ENCODE assay signal across 1 mouse cellular context in the genomic region with DNA sequence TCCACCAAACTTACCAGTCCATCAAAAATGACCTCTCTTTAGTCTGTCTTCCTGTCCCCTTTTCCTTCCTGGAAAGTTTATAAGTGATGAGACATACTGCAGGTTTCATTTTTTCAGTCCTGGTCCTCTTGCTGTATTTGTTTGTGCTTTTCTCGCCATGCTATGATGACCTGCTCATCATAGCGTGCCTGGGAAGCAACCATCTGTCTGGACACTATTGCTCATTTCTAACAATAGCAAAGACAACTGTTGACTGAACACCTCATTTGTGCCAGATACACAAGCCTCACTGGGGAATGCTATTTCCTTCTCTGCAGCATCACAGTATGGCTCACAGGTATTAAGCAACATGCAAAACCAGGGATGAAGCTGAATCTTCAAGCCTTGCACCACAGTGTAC.
TF ChIP-seq lines count a peak whose summit lies in the region.

No protein-coding gene starts in this region.

TF ChIP-seq in CH12.LX, 34 proteins besides CTCF, POLR2A, EP300 and RAD21 (continued from another document):
- TF ChIP-seq MYC (IDR thresholded peaks at IDR 0.05; ENCODE audit: low read depth, low read length) (peak; percentile 43; the same call in 1 of the 2 replicates), SMC3 (IDR thresholded peaks at IDR 0.05; ENCODE audit: low read depth, low read length) (no peak; the same call in 1 of the 2 replicates), MEF2A (IDR thresholded peaks at IDR 0.05; ENCODE audit: borderline replicate concordance, low read depth, low read length) (peak; percentile 91)
TF ChIP-seq in CH12.LX: peak in this region for 18.
